Mouse (Mus musculus): ENCODE measurements around the gene Zfp354a. TPM values are rescaled to one million over a fixed set of nuclear protein-coding genes. Genes with fewer than 3 reads are reported as not detected.
"Not testable (repeated sequence)": the region's sequence is repeated elsewhere in the genome, so short reads cannot be mapped to it uniquely, and the experiment has no call there.

The Zfp354a gene
- polyA plus RNA-seq, 1 experiment from 2014 or later, result 2.6 TPM

- no peaks in the 10 kb centered on the region for H3K36me3 ChIP-seq (ENCODE audit: control insufficient read depth, insufficient read depth, low read length)
- no peak overlapping the region for H3K4me3 ChIP-seq (ENCODE audit: low read depth, low read length)
- no peaks in the 10 kb centered on the region for H3K9me3 ChIP-seq (ENCODE audit: control insufficient read depth, low read length)
- no peak for DNase-seq (ENCODE audit: low spot score)
- H3K4me1 ChIP-seq (replicated peaks; ENCODE audit: control insufficient read depth, insufficient read depth), result no peaks in the 10 kb centered on the region
- no peak overlapping the region for H3K4me2 ChIP-seq (replicated peaks; ENCODE audit: low read depth)
- no peak for ATAC-seq (ENCODE audit: low FRiP score, low TSS enrichment)
- TF ChIP-seq CTCF (IDR thresholded peaks at IDR 0.05; ENCODE audit: low read depth), result no peak
- no peak for TF ChIP-seq EP300 (optimal IDR thresholded peaks at IDR 0.05)
- 76% methylated on average over 2 of the region's 2 CpGs for WGBS
- H3K27me3 ChIP-seq (ENCODE audit: control insufficient read depth, insufficient read depth, low read length), result no peaks in the 10 kb centered on the region
- no peak overlapping the region for H3K9ac ChIP-seq (ENCODE audit: low read length)
- no peak overlapping the region for H3K27ac ChIP-seq (replicated peaks)
These were observed 28.8 kb upstream of the Zfp354a start for GRCm38 (mm10) chr11:51030225-51030624.

- no peaks in the 10 kb centered on the region for H3K9me3 ChIP-seq (ENCODE audit: control insufficient read depth, low read length)
- H3K9ac ChIP-seq (ENCODE audit: low read length), result no peak overlapping the region
- WGBS, result 30% methylated on average over 1 of the region's 1 CpGs
- H3K4me1 ChIP-seq (replicated peaks; ENCODE audit: control insufficient read depth, insufficient read depth), result no peaks in the 10 kb centered on the region
- no peak for TF ChIP-seq EP300 (optimal IDR thresholded peaks at IDR 0.05)
- TF ChIP-seq CTCF (IDR thresholded peaks at IDR 0.05; ENCODE audit: low read depth), result peak; percentile 86
- no peaks in the 10 kb centered on the region for H3K36me3 ChIP-seq (ENCODE audit: control insufficient read depth, insufficient read depth, low read length)
- no peaks in the 10 kb centered on the region for H3K27me3 ChIP-seq (ENCODE audit: control insufficient read depth, insufficient read depth, low read length)
- no peak for ATAC-seq (ENCODE audit: low FRiP score, low TSS enrichment)
- H3K27ac ChIP-seq (replicated peaks), result no peak overlapping the region
- H3K4me3 ChIP-seq (ENCODE audit: low read depth, low read length), result no peak overlapping the region
- DNase-seq (ENCODE audit: low spot score), result no peak
- no peak overlapping the region for H3K4me2 ChIP-seq (replicated peaks; ENCODE audit: low read depth)
These were observed 26.2 kb upstream of the Zfp354a start for GRCm38 (mm10) chr11:51032851-51033250.

DNA sequence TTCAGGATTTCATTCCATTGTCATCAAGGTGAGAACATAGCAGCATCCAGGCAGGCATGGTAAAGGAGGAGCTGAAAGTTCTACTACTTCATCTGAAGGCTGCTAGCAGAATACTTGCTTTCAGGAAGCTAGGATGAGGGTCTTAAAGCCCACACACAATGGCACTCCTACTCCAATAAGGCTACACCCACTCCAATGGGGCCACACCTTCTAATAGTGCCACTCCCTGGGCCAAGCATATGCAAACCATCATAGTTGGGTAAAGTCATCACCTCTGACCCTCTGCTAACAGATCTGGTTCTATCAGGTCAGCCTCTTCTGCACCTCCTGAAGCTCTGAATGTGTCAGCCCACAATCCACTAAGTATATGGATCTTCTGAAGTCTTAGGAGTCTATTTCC is 24.9 kb upstream of the Zfp354a start:
- H3K4me3 ChIP-seq (ENCODE audit: low read depth, low read length); H3K36me3 ChIP-seq (ENCODE audit: control insufficient read depth, insufficient read depth, low read length); H3K4me2 ChIP-seq (replicated peaks; ENCODE audit: low read depth); H3K27ac ChIP-seq (replicated peaks); H3K9ac ChIP-seq (ENCODE audit: low read length); H3K4me1 ChIP-seq (replicated peaks; ENCODE audit: control insufficient read depth, insufficient read depth); DNase-seq (ENCODE audit: low spot score); ATAC-seq (ENCODE audit: low FRiP score, low TSS enrichment); H3K27me3 ChIP-seq (ENCODE audit: control insufficient read depth, insufficient read depth, low read length); H3K9me3 ChIP-seq (ENCODE audit: control insufficient read depth, low read length): not testable (repeated sequence)

- H3K27ac ChIP-seq (replicated peaks), result no peak overlapping the region
- H3K9me3 ChIP-seq (ENCODE audit: control insufficient read depth, low read length), result no peaks in the 10 kb centered on the region
- DNase-seq (ENCODE audit: low spot score) (peak; percentile 47), ATAC-seq (ENCODE audit: low FRiP score, low TSS enrichment) (no peak)
- H3K4me2 ChIP-seq (replicated peaks; ENCODE audit: low read depth), result no peak overlapping the region
- no peaks in the 10 kb centered on the region for H3K27me3 ChIP-seq (ENCODE audit: control insufficient read depth, insufficient read depth, low read length)
- no peaks in the 10 kb centered on the region for H3K36me3 ChIP-seq (ENCODE audit: control insufficient read depth, insufficient read depth, low read length)
- no peaks in the 10 kb centered on the region for H3K4me1 ChIP-seq (replicated peaks; ENCODE audit: control insufficient read depth, insufficient read depth)
- 34% methylated on average over 2 of the region's 2 CpGs for WGBS
- H3K4me3 ChIP-seq (ENCODE audit: low read depth, low read length), result no peak overlapping the region
- no peak overlapping the region for H3K9ac ChIP-seq (ENCODE audit: low read length)
- TF ChIP-seq CTCF (IDR thresholded peaks at IDR 0.05; ENCODE audit: low read depth) (no peak), EP300 (optimal IDR thresholded peaks at IDR 0.05) (no peak)
These were observed 23.1 kb upstream of the Zfp354a start for GRCm38 (mm10) chr11:51035951-51036350.

DNA sequence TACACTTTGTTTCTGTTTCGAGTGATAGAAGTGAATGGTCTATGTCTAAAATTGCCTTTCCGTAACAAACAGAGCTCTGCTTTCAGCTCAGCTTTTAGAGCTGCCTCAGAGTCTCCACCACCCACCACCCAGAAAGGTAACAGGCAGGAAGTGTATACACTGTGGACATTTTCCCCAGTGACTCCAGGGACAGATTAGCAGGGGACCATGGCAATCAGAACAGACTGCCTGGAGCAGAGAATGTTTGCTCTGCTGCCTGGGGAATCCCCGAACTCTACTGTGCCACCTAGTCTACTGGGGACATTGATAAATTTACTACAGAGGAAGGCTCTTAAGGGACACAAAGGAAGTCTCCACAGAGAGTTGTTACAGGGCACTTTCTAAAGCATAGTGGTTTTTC is 14.3 kb upstream of the Zfp354a start:
- WGBS, result 47% methylated on average over 3 of the region's 3 CpGs
- H3K4me1 ChIP-seq (replicated peaks; ENCODE audit: control insufficient read depth, insufficient read depth); H3K4me3 ChIP-seq (ENCODE audit: low read depth, low read length); H3K4me2 ChIP-seq (replicated peaks; ENCODE audit: low read depth); H3K9me3 ChIP-seq (ENCODE audit: control insufficient read depth, low read length); DNase-seq (ENCODE audit: low spot score); H3K9ac ChIP-seq (ENCODE audit: low read length); H3K27me3 ChIP-seq (ENCODE audit: control insufficient read depth, insufficient read depth, low read length); H3K27ac ChIP-seq (replicated peaks); H3K36me3 ChIP-seq (ENCODE audit: control insufficient read depth, insufficient read depth, low read length); ATAC-seq (ENCODE audit: low FRiP score, low TSS enrichment): not testable (repeated sequence)

DNA sequence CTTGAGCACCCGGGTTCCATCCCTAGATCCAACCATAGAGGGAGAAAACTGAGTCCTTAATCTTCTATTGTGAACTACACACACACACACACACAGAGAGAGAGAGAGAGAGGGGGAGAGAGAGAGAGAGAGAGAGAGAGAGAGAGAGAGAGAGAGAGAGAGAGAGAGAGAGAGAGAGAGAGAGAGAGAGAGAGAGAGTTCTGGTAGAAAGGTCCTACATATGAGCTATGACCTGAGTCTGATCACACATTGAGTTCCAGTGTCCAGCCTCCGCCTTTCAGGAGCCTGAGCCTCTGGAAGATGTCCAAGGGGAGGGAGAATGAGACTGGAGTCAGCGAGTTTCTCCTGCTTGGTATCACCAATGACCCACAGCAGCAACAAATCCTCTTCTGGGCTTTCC is 11.2 kb upstream of the Zfp354a start, which contains the start of gene Olfr1375:
Olfr1375 (plus strand) TSS at position 301 of the 400 bp plus-strand sequence.
- not testable (repeated sequence) for H3K27me3 ChIP-seq (ENCODE audit: control insufficient read depth, insufficient read depth, low read length); H3K9me3 ChIP-seq (ENCODE audit: control insufficient read depth, low read length); H3K4me2 ChIP-seq (replicated peaks; ENCODE audit: low read depth); ATAC-seq (ENCODE audit: low FRiP score, low TSS enrichment); H3K36me3 ChIP-seq (ENCODE audit: control insufficient read depth, insufficient read depth, low read length); H3K27ac ChIP-seq (replicated peaks); H3K4me3 ChIP-seq (ENCODE audit: low read depth, low read length); H3K4me1 ChIP-seq (replicated peaks; ENCODE audit: control insufficient read depth, insufficient read depth); H3K9ac ChIP-seq (ENCODE audit: low read length); DNase-seq (ENCODE audit: low spot score)
- 47% methylated on average over 3 of the region's 3 CpGs for WGBS

Measured in stomach, postnatal 0 days (tissue).